Mouse (Mus musculus) embryonic facial prominence, embryonic 13.5 days (tissue): ENCODE measurements around the gene Gtf2b. TPM values are rescaled to one million over a fixed set of nuclear protein-coding genes. Genes with fewer than 3 reads are reported as not detected.

Experiments used
- ATAC-seq: fragments of 200-750 bp; cut with Nextera tagmentation; 2 replicates; pipeline ENCODE4 v1.8.0; 2017; ENCODE audit warnings: low read depth; ENCODE audit not compliant: insufficient number of reproducible peaks, insufficient read depth, low FRiP score, low TSS enrichment
- H3K27ac ChIP-seq: fragments of 300-500 bp; sonication (generic); 2 replicates; pipeline ENCODE4 v1.5.1; 2015; ENCODE audit warnings: moderate library complexity, mild to moderate bottlenecking, inconsistent platforms
- H3K27me3 ChIP-seq: fragments of 300-500 bp; sonication (generic); 2 replicates; pipeline ENCODE4 v1.6.1; 2015; ENCODE audit warnings: mild to moderate bottlenecking, inconsistent platforms
- H3K36me3 ChIP-seq: fragments of 300-500 bp; sonication (generic); 2 replicates; pipeline ENCODE4 v1.6.1; 2015; ENCODE audit warnings: mild to moderate bottlenecking, inconsistent platforms
- H3K4me1 ChIP-seq: fragments of 300-500 bp; sonication (generic); 2 replicates; pipeline ENCODE4 v1.6.1; 2015; ENCODE audit warnings: inconsistent platforms
- H3K4me2 ChIP-seq: fragments of 300-500 bp; sonication (generic); 2 replicates; pipeline ENCODE4 v1.6.1; 2015; ENCODE audit warnings: moderate library complexity, mild to moderate bottlenecking, inconsistent platforms
- H3K4me3 ChIP-seq: fragments of 300-500 bp; sonication (generic); 2 replicates; pipeline ENCODE4 v1.5.1; 2015; ENCODE audit warnings: mild to moderate bottlenecking, inconsistent platforms
- H3K9ac ChIP-seq: fragments of 300-500 bp; sonication (generic); 2 replicates; pipeline ENCODE4 v1.6.1; 2015; ENCODE audit warnings: mild to moderate bottlenecking, inconsistent platforms
- H3K9me3 ChIP-seq: fragments of 300-500 bp; sonication (generic); 2 replicates; pipeline ENCODE4 v1.6.1; 2016; ENCODE audit warnings: inconsistent platforms
- WGBS: fragments of 180-500 bp; shearing (Covaris S2); methylation state at CpG from one replicate; pipeline ENCODE4 v1.1.7; 2015; ENCODE audit warnings: mixed read lengths; 5-methylcytosine and 5-hydroxymethylcytosine counted together
- polyA plus RNA-seq: library from polyadenylated mRNA; unstranded; fragments of >200 nt; fragmentation: Nextera tagmentation; extraction: Ambion mirVana; gene quantifications from 2 replicates; pipeline ENCODE4 v1.2.1, GENCODE M21; 2015

The Gtf2b gene
- polyA plus RNA-seq: 85.4 and 97.0 TPM in 2 replicates

- Histone ChIP-seq H3K27me3 (no peaks in the 10 kb centered on the region), H3K27ac (peak within 1 kb of the TSS; percentile 91), H3K4me1 (peaks cover 14% of the 10 kb centered on the region), H3K9me3 (no peaks in the 10 kb centered on the region), H3K4me2 (peak within 1 kb of the TSS; percentile 84), H3K36me3 (no peaks in the 10 kb centered on the region), H3K4me3 (peak within 1 kb of the TSS; percentile 89), H3K9ac (peak within 1 kb of the TSS; percentile 95)
- WGBS: under 1% methylated on average over 64 of the region's 64 CpGs
- ATAC-seq: peak; percentile 97
These were observed at the start of gene Gtf2b for GRCm38 (mm10) chr3:142764995-142765777. Gene Gtf2b, plus strand, starts transcription at chr3:142765045.

- H3K4me2 ChIP-seq: no peak overlapping the region
- H3K9me3 ChIP-seq: no peaks in the 10 kb centered on the region
- H3K4me1 ChIP-seq: no peaks in the 10 kb centered on the region
- no peaks in the 10 kb centered on the region for H3K27me3 ChIP-seq
- peaks cover 6% of the 10 kb centered on the region for H3K36me3 ChIP-seq
- no peak for ATAC-seq
- no peak overlapping the region for H3K27ac ChIP-seq
- no peak overlapping the region for H3K9ac ChIP-seq
- no peak overlapping the region for H3K4me3 ChIP-seq
- 75% methylated on average over 2 of the region's 2 CpGs for WGBS
These were observed 39.4 kb upstream of the Gtf2b start for GRCm38 (mm10) chr3:142725481-142725880.

GRCm38 (mm10) chr3:142725969-142726672, 38.7 kb upstream of the Gtf2b start:
- Histone ChIP-seq H3K9me3 (no peaks in the 10 kb centered on the region), H3K9ac (no peak overlapping the region), H3K4me3 (no peak overlapping the region), H3K36me3 (peaks cover 4% of the 10 kb centered on the region), H3K4me1 (no peaks in the 10 kb centered on the region), H3K27ac (no peak overlapping the region), H3K27me3 (no peaks in the 10 kb centered on the region), H3K4me2 (no peak overlapping the region)
- no peak for ATAC-seq
- WGBS: 84% methylated on average over 22 of the region's 22 CpGs

GRCm38 (mm10) chr3:142734291-142734690, 30.6 kb upstream of the Gtf2b start:
- Histone ChIP-seq H3K27ac (no peak overlapping the region), H3K27me3 (no peaks in the 10 kb centered on the region), H3K36me3 (0 out of 2 replicates have a peak, but pooled peaks cover 2% of the 10 kb centered on the region), H3K4me1 (no peaks in the 10 kb centered on the region), H3K4me3 (no peak overlapping the region), H3K9me3 (no peaks in the 10 kb centered on the region), H3K9ac (no peak overlapping the region), H3K4me2 (no peak overlapping the region)
- no peak for ATAC-seq
- 91% methylated on average over 12 of the region's 12 CpGs for WGBS

- Histone ChIP-seq H3K4me3 (no peak overlapping the region), H3K27me3 (no peaks in the 10 kb centered on the region), H3K36me3 (0 out of 2 replicates have a peak, but pooled peaks cover 2% of the 10 kb centered on the region), H3K4me2 (no peak overlapping the region), H3K9ac (no peak overlapping the region), H3K27ac (no peak overlapping the region), H3K9me3 (no peaks in the 10 kb centered on the region), H3K4me1 (no peaks in the 10 kb centered on the region)
- ATAC-seq: no peak
- WGBS: 62% methylated on average over 7 of the region's 7 CpGs
These were observed 23.9 kb upstream of the Gtf2b start for GRCm38 (mm10) chr3:142740896-142741295.

GRCm38 (mm10) chr3:142743973-142744898, 20.6 kb upstream of the Gtf2b start:
- H3K4me3 ChIP-seq: no peak overlapping the region
- H3K4me1 ChIP-seq: no peaks in the 10 kb centered on the region
- no peaks in the 10 kb centered on the region for H3K9me3 ChIP-seq
- H3K36me3 ChIP-seq: no peaks in the 10 kb centered on the region
- no peak for ATAC-seq
- H3K9ac ChIP-seq: no peak overlapping the region
- 61% methylated on average over 21 of the region's 21 CpGs for WGBS
- H3K4me2 ChIP-seq: no peak overlapping the region
- no peak overlapping the region for H3K27ac ChIP-seq
- H3K27me3 ChIP-seq: no peaks in the 10 kb centered on the region

GRCm38 (mm10) chr3:142745076-142745475, 19.8 kb upstream of the Gtf2b start:
- Histone ChIP-seq H3K9ac (no peak overlapping the region), H3K4me3 (no peak overlapping the region), H3K27ac (no peak overlapping the region), H3K4me1 (no peaks in the 10 kb centered on the region), H3K4me2 (no peak overlapping the region), H3K9me3 (no peaks in the 10 kb centered on the region), H3K36me3 (no peaks in the 10 kb centered on the region), H3K27me3 (no peaks in the 10 kb centered on the region)
- ATAC-seq: no peak
- 95% methylated on average over 2 of the region's 2 CpGs for WGBS

GRCm38 (mm10) chr3:142747673-142748072, 17.2 kb upstream of the Gtf2b start:
- ATAC-seq: no peak
- 93% methylated on average over 7 of the region's 7 CpGs for WGBS
- no peaks in the 10 kb centered on the region for H3K36me3 ChIP-seq
- H3K4me3 ChIP-seq: no peak overlapping the region
- H3K4me2 ChIP-seq: no peak overlapping the region
- no peaks in the 10 kb centered on the region for H3K4me1 ChIP-seq
- no peaks in the 10 kb centered on the region for H3K9me3 ChIP-seq
- no peak overlapping the region for H3K9ac ChIP-seq
- H3K27me3 ChIP-seq: no peaks in the 10 kb centered on the region
- no peak overlapping the region for H3K27ac ChIP-seq

- no peaks in the 10 kb centered on the region for H3K9me3 ChIP-seq
- no peak overlapping the region for H3K27ac ChIP-seq
- no peaks in the 10 kb centered on the region for H3K27me3 ChIP-seq
- H3K4me2 ChIP-seq: no peak overlapping the region
- ATAC-seq: no peak
- no peaks in the 10 kb centered on the region for H3K4me1 ChIP-seq
- WGBS: 83% methylated on average over 16 of the region's 16 CpGs
- H3K36me3 ChIP-seq: no peaks in the 10 kb centered on the region
- H3K4me3 ChIP-seq: no peak overlapping the region
- no peak overlapping the region for H3K9ac ChIP-seq
These were observed 15.7 kb upstream of the Gtf2b start for GRCm38 (mm10) chr3:142749131-142749530.

GRCm38 (mm10) chr3:142755132-142755867, 9.5 kb upstream of the Gtf2b start:
- H3K4me3 ChIP-seq: no peak overlapping the region
- no peaks in the 10 kb centered on the region for H3K9me3 ChIP-seq
- no peak overlapping the region for H3K27ac ChIP-seq
- no peaks in the 10 kb centered on the region for H3K36me3 ChIP-seq
- no peaks in the 10 kb centered on the region for H3K27me3 ChIP-seq
- 0 out of 2 replicates have a peak, but pooled peaks cover 3% of the 10 kb centered on the region for H3K4me1 ChIP-seq
- H3K4me2 ChIP-seq: no peak overlapping the region
- H3K9ac ChIP-seq: no peak overlapping the region
- WGBS: 67% methylated on average over 18 of the region's 18 CpGs
- no peak for ATAC-seq

- WGBS: 40% methylated on average over 12 of the region's 12 CpGs
- Histone ChIP-seq H3K4me3 (no peak overlapping the region), H3K9ac (no peak overlapping the region), H3K36me3 (no peaks in the 10 kb centered on the region), H3K9me3 (no peaks in the 10 kb centered on the region), H3K4me1 (0 out of 2 replicates have a peak, but pooled peaks cover 3% of the 10 kb centered on the region), H3K27ac (no peak overlapping the region), H3K27me3 (no peaks in the 10 kb centered on the region), H3K4me2 (no peak overlapping the region)
- no peak for ATAC-seq
These were observed 7.0 kb upstream of the Gtf2b start for GRCm38 (mm10) chr3:142757841-142758240.
